ENCODE assay signal across 9 mouse cellular contexts in the genomic region with DNA sequence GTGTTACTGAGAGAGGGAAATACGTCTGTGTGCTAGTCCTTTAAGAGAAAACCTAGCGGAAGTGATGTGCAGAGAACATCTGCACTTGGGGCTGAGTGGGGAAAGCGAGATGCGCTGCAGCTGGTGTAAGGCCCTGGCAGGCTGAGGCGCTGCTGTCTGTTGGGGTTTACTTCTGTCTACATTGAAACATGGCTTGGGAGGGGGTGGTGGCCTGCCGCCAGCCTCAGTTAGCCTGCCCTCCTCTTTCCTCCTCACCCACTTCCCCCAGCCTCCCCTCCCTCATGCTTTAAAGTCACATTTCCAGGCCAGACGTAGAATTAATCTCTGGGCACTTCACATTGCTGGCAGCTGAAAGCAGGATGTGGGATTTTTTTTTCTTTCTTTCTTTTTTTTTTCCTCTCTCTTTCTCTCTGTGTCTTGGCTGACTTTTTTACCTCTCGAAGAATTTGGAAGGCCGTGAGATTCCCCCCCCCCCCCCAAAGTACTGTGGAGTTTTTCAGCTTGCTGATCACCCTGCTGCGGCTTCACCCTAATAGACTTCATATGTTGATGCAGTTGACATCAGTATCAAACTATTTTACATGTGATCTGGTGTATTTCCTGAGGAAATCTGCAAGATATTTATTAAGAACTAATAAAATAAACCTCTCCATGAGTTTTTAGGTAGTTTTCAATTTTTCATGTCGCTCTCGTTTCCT.
A peak's percentile ranks its signal among the peaks of the same experiment; 100 is the strongest.
DNase-seq lines count a peak whose midpoint lies in the region; ATAC-seq lines count a peak whose summit lies in the region.
"Had no signal": no experiment of that assay in that cellular context is flagged by ENCODE, and none has a peak within 500 bp of the region (broad histone marks: within the 10 kb centered on the region; RNA-seq: fewer than 3 reads in every experiment).

No protein-coding gene starts in this region.

- H3K27me3 ChIP-seq in midbrain, embryonic 13.5 days, result no peaks in the 10 kb centered on the region
- no peaks in the 10 kb centered on the region for H3K27me3 ChIP-seq in midbrain, embryonic 10.5 days (ENCODE audit: low read depth, poor library complexity, severe bottlenecking)
- no peaks in the 10 kb centered on the region for H3K27me3 ChIP-seq in embryonic facial prominence, embryonic 10.5 days (replicated peaks; ENCODE audit: low read depth, poor library complexity, severe bottlenecking)
- H3K27me3 ChIP-seq in intestine, embryonic 16.5 days (replicated peaks; ENCODE audit: control insufficient read depth, insufficient read depth, low read length), result no peaks in the 10 kb centered on the region
- no peaks in the 10 kb centered on the region for H3K27me3 ChIP-seq in limb, embryonic 13.5 days
- H3K27me3 ChIP-seq: neural tube, embryonic 12.5 days had no signal

- peaks cover 38% of the 10 kb centered on the region for H3K4me1 ChIP-seq in midbrain, embryonic 13.5 days (replicated peaks)
- peaks cover 35% of the 10 kb centered on the region for H3K4me1 ChIP-seq in midbrain, embryonic 10.5 days
- peaks cover 57% of the 10 kb centered on the region for H3K4me1 ChIP-seq in embryonic facial prominence, embryonic 10.5 days
- H3K4me1 ChIP-seq in intestine, embryonic 16.5 days (ENCODE audit: control insufficient read depth, insufficient read depth, low read length), result peaks cover 31% of the 10 kb centered on the region
- H3K4me1 ChIP-seq in limb, embryonic 13.5 days, result peaks cover 64% of the 10 kb centered on the region

- H3K36me3 ChIP-seq in midbrain, embryonic 13.5 days, result no peaks in the 10 kb centered on the region
- H3K36me3 ChIP-seq in midbrain, embryonic 10.5 days, result no peaks in the 10 kb centered on the region
- no peaks in the 10 kb centered on the region for H3K36me3 ChIP-seq in embryonic facial prominence, embryonic 10.5 days (replicated peaks)
- H3K36me3 ChIP-seq in intestine, embryonic 16.5 days (ENCODE audit: control insufficient read depth, insufficient read depth, low read length), result no peaks in the 10 kb centered on the region
- no peaks in the 10 kb centered on the region; the same call in 1 of the 2 replicates for H3K36me3 ChIP-seq in limb, embryonic 13.5 days
- H3K36me3 ChIP-seq: neural tube, embryonic 12.5 days had no signal

- peak overlapping the region; percentile 39; the same call in 1 of the 2 replicates for H3K9ac ChIP-seq in midbrain, embryonic 13.5 days (replicated peaks)
- no peak overlapping the region; the same call in 1 of the 2 replicates for H3K9ac ChIP-seq in intestine, embryonic 16.5 days (ENCODE audit: low read depth, low read length)
- 0 out of 2 replicates have a peak overlapping the region, but pooled peaks have one; percentile 0 for H3K9ac ChIP-seq in limb, embryonic 13.5 days
- H3K9ac ChIP-seq: neural tube, embryonic 12.5 days had no signal

- H3K4me3 ChIP-seq in midbrain, embryonic 13.5 days (replicated peaks), result no peak overlapping the region
- H3K4me3 ChIP-seq in midbrain, embryonic 10.5 days, result no peak overlapping the region
- peak overlapping the region; percentile 35; the same call in 1 of the 2 replicates for H3K4me3 ChIP-seq in embryonic facial prominence, embryonic 10.5 days
- H3K4me3 ChIP-seq in intestine, embryonic 16.5 days (ENCODE audit: low read length), result no peak overlapping the region
- H3K4me3 ChIP-seq in limb, embryonic 13.5 days, result no peak overlapping the region
- H3K4me3 ChIP-seq: neural tube, embryonic 12.5 days had no signal

- peak overlapping the region; percentile 64 for H3K27ac ChIP-seq in midbrain, embryonic 13.5 days
- no peak overlapping the region for H3K27ac ChIP-seq in midbrain, embryonic 10.5 days (replicated peaks)
- peak overlapping the region; percentile 76 for H3K27ac ChIP-seq in embryonic facial prominence, embryonic 10.5 days (replicated peaks)
- peak overlapping the region; percentile 87 for H3K27ac ChIP-seq in intestine, embryonic 16.5 days (ENCODE audit: low read length)
- peak overlapping the region; percentile 87 for H3K27ac ChIP-seq in limb, embryonic 13.5 days
- H3K27ac ChIP-seq: neural tube, embryonic 12.5 days had no signal

- 48% methylated on average over 12 of the region's 12 CpGs for WGBS in midbrain, embryonic 13.5 days
- 59% methylated on average over 12 of the region's 12 CpGs for WGBS in midbrain, embryonic 10.5 days
- 31% methylated on average over 12 of the region's 12 CpGs for WGBS in embryonic facial prominence, embryonic 10.5 days
- 37% methylated on average over 12 of the region's 12 CpGs for WGBS in intestine, embryonic 16.5 days
- 13% methylated on average over 12 of the region's 12 CpGs for WGBS in limb, embryonic 13.5 days

- DNase-seq in midbrain, embryonic 10.5 days (ENCODE audit: low spot score), result no peak
- peak; percentile 55 for DNase-seq in embryonic facial prominence, embryonic 10.5 days (ENCODE audit: low spot score)
- peak; percentile 81 to 88 for DNase-seq in heart, adult 18-20 months
- DNase-seq in natural killer cell, adult 2 months (ENCODE audit: low spot score in 2 of 2), result peak; percentile 42 to 48
- peak; percentile 51 for DNase-seq in telencephalon, adult 2 months (ENCODE audit: low read depth, low spot score)

- no peaks in the 10 kb centered on the region for H3K9me3 ChIP-seq in midbrain, embryonic 13.5 days
- H3K9me3 ChIP-seq in midbrain, embryonic 10.5 days (replicated peaks), result no peaks in the 10 kb centered on the region
- H3K9me3 ChIP-seq in embryonic facial prominence, embryonic 10.5 days, result no peaks in the 10 kb centered on the region
- no peaks in the 10 kb centered on the region for H3K9me3 ChIP-seq in intestine, embryonic 16.5 days (ENCODE audit: control insufficient read depth, low read length)
- no peaks in the 10 kb centered on the region for H3K9me3 ChIP-seq in limb, embryonic 13.5 days
- H3K9me3 ChIP-seq: neural tube, embryonic 12.5 days had no signal

- ATAC-seq in midbrain, embryonic 13.5 days, result 0 out of 2 replicates have a peak, but pooled peaks have one; percentile 9
- peak; percentile 89 for ATAC-seq in intestine, embryonic 16.5 days
- ATAC-seq in limb, embryonic 13.5 days (ENCODE audit: low FRiP score, low read depth), result peak; percentile 84

- H3K4me2 ChIP-seq in midbrain, embryonic 13.5 days (replicated peaks), result no peak overlapping the region
- H3K4me2 ChIP-seq in intestine, embryonic 16.5 days (ENCODE audit: low read depth, low read length), result 0 out of 2 replicates have a peak overlapping the region, but pooled peaks have one; percentile 3
- peak overlapping the region; percentile 45 for H3K4me2 ChIP-seq in limb, embryonic 13.5 days (replicated peaks)
- H3K4me2 ChIP-seq: neural tube, embryonic 12.5 days had no signal

Comparison
In these comparisons a context has a peak if more than half of its experiments do, and no peak if none do; other contexts are left out.
1. ATAC-seq: peak in every context shown above with its lines; median percentile 89 in intestine, embryonic 16.5 days; 84 in limb, embryonic 13.5 days; 9 in midbrain, embryonic 13.5 days.